Mouse (Mus musculus): ENCODE measurements around the gene Gm10273. TPM values are rescaled to one million over a fixed set of nuclear protein-coding genes. Genes with fewer than 3 reads are reported as not detected.

Gm10273 gene
- polyA plus RNA-seq (2012; rRNA removed; ENCODE audit: low replicate concordance), result 4.4 and 37.2 TPM in 2 replicates

GRCm38 (mm10) chr10:59395461-59395860, at the start of gene Gm10273:
TSS of gene Gm10273 (plus strand) at chr10:59395632.

GRCm38 (mm10) chr10:59402899-59403792, 7.7 kb downstream of the Gm10273 start, which contains the start of gene Pla2g12b:
TSS of gene Pla2g12b (plus strand) at chr10:59403660.

GRCm38 (mm10) chr10:59441735-59442134, 46.3 kb downstream of the Gm10273 start, which contains the start of gene Oit3:
TSS of gene Oit3 (minus strand) at chr10:59441778.

Other genes starting within 250 kb of the Gm10273 start
- 6.7 and 13.1 TPM in 2 replicates for gene Sept10, start 173.8 kb upstream of the Gm10273 start, polyA plus RNA-seq (2012; rRNA removed; ENCODE audit: low replicate concordance)
- gene Sowahc, start 173.7 kb upstream of the Gm10273 start, polyA plus RNA-seq (2012; rRNA removed; ENCODE audit: low replicate concordance), result 9.8 and 13.0 TPM in 2 replicates
- gene P4ha1, start 72.3 kb upstream of the Gm10273 start, polyA plus RNA-seq (2012; rRNA removed; ENCODE audit: low replicate concordance), result 8.8 and 18.6 TPM in 2 replicates
- not detected in 2 replicates for gene Pla2g12b, start 8.0 kb downstream of the Gm10273 start, polyA plus RNA-seq (2012; rRNA removed; ENCODE audit: low replicate concordance)
- gene Oit3, start 46.1 kb downstream of the Gm10273 start, polyA plus RNA-seq (2012; rRNA removed; ENCODE audit: low replicate concordance), result 0.14 and 0.80 TPM in 2 replicates
- gene Gm10322, start 220.4 kb downstream of the Gm10273 start, polyA plus RNA-seq (2012; rRNA removed; ENCODE audit: low replicate concordance), result not detected in 2 replicates
- 9.0 and 10.1 TPM in 2 replicates for gene Mcu, start 221.1 kb downstream of the Gm10273 start, polyA plus RNA-seq (2012; rRNA removed; ENCODE audit: low replicate concordance)